Mouse (Mus musculus): Measurements from ENCODE around the gene Zfp697. TPM values are rescaled to one million over a fixed set of nuclear protein-coding genes. Genes with fewer than 3 reads are reported as not detected.

The Zfp697 gene
- polyA plus RNA-seq, 2 experiments, result 1.6 to 1.7 TPM

GRCm38 (mm10) chr3:98378267-98378666 lies 4.0 kb upstream of the Zfp697 start:
- WGBS (ENCODE audit: insufficient replicate concordance), result 60% methylated on average over 4 of the region's 4 CpGs
- no peak for ATAC-seq (ENCODE audit: insufficient read depth)
- no peak for DNase-seq (ENCODE audit: low read depth in 3 of 3, low spot score in 3 of 3)
- no peaks in the 10 kb centered on the region for H3K9me3 ChIP-seq (ENCODE audit: control insufficient read depth, low read length)
- no peak overlapping the region for H3K27ac ChIP-seq
- H3K36me3 ChIP-seq (replicated peaks; ENCODE audit: control insufficient read depth, insufficient read depth, low read depth), result no peaks in the 10 kb centered on the region
- H3K9ac ChIP-seq (replicated peaks), result no peak overlapping the region
- no peak overlapping the region for H3K4me3 ChIP-seq (ENCODE audit: insufficient read depth in 1 of 2, low read depth in 2 of 2, low read length in 2 of 2)
- H3K27me3 ChIP-seq (ENCODE audit: control insufficient read depth, insufficient read depth, low read length), result peaks cover 17% of the 10 kb centered on the region
- no peak overlapping the region for H3K4me2 ChIP-seq (ENCODE audit: low read depth)
- no peak for TF ChIP-seq CTCF (IDR thresholded peaks at IDR 0.05; ENCODE audit: low read depth)
- TF ChIP-seq EP300 (IDR thresholded peaks at IDR 0.05; ENCODE audit: low read depth), result no peak
- peaks cover 0 to 6% of the 10 kb centered on the region in 2 experiments; a peak in 1 of 4 replicates for H3K4me1 ChIP-seq (replicated peaks; ENCODE audit: control insufficient read depth in 2 of 2, insufficient read depth in 2 of 2, low read length in 1 of 2)

- Histone ChIP-seq H3K9me3 (ENCODE audit: control insufficient read depth, low read length) (no peaks in the 10 kb centered on the region), H3K4me1 (replicated peaks; ENCODE audit: control insufficient read depth in 2 of 2, insufficient read depth in 2 of 2, low read length in 1 of 2) (peaks cover 0 to 6% of the 10 kb centered on the region in 2 experiments; a peak in 1 of 4 replicates), H3K4me2 (ENCODE audit: low read depth) (no peak overlapping the region), H3K4me3 (ENCODE audit: insufficient read depth in 1 of 2, low read depth in 2 of 2, low read length in 2 of 2) (no peak overlapping the region), H3K27me3 (ENCODE audit: control insufficient read depth, insufficient read depth, low read length) (peaks cover 17% of the 10 kb centered on the region), H3K27ac (no peak overlapping the region), H3K36me3 (replicated peaks; ENCODE audit: control insufficient read depth, insufficient read depth, low read depth) (no peaks in the 10 kb centered on the region), H3K9ac (replicated peaks) (no peak overlapping the region)
- no peak for DNase-seq (ENCODE audit: low read depth in 3 of 3, low spot score in 3 of 3)
- 37% methylated on average over 7 of the region's 7 CpGs for WGBS (ENCODE audit: insufficient replicate concordance)
- TF ChIP-seq EP300 (IDR thresholded peaks at IDR 0.05; ENCODE audit: low read depth), result no peak
- no peak for TF ChIP-seq CTCF (IDR thresholded peaks at IDR 0.05; ENCODE audit: low read depth)
- ATAC-seq (ENCODE audit: insufficient read depth), result no peak
These were observed 3.0 kb upstream of the Zfp697 start for GRCm38 (mm10) chr3:98379236-98379635.

- WGBS (ENCODE audit: insufficient replicate concordance), result 6% methylated on average over 17 of the region's 17 CpGs
- no peak for TF ChIP-seq EP300 (IDR thresholded peaks at IDR 0.05; ENCODE audit: low read depth)
- peak; percentile 26; the same call in 1 of the 2 replicates for TF ChIP-seq CTCF (IDR thresholded peaks at IDR 0.05; ENCODE audit: low read depth)
- no peak for DNase-seq (ENCODE audit: low read depth in 3 of 3, low spot score in 3 of 3)
These were observed 500 bp upstream of the Zfp697 start for GRCm38 (mm10) chr3:98381677-98382245.

GRCm38 (mm10) chr3:98383024-98383790 lies 946 bp downstream of the Zfp697 start:
- no peak overlapping the region for H3K27ac ChIP-seq
- no peaks in the 10 kb centered on the region for H3K9me3 ChIP-seq (ENCODE audit: control insufficient read depth, low read length)
- no peaks in the 10 kb centered on the region for H3K36me3 ChIP-seq (replicated peaks; ENCODE audit: control insufficient read depth, insufficient read depth, low read depth)
- 6% methylated on average over 21 of the region's 21 CpGs for WGBS (ENCODE audit: insufficient replicate concordance)
- no peak overlapping the region for H3K9ac ChIP-seq (replicated peaks)
- H3K4me1 ChIP-seq (replicated peaks; ENCODE audit: control insufficient read depth in 2 of 2, insufficient read depth in 2 of 2, low read length in 1 of 2), result peaks cover 0 to 6% of the 10 kb centered on the region in 2 experiments; a peak in 1 of 4 replicates
- H3K4me3 ChIP-seq (ENCODE audit: insufficient read depth in 1 of 2, low read depth in 2 of 2, low read length in 2 of 2), result peak overlapping the region; percentile 58 to 62
- DNase-seq (ENCODE audit: low read depth in 3 of 3, low spot score in 3 of 3) (no peak), ATAC-seq (ENCODE audit: insufficient read depth) (no peak)
- H3K4me2 ChIP-seq (ENCODE audit: low read depth), result peak overlapping the region; percentile 52
- TF ChIP-seq CTCF (IDR thresholded peaks at IDR 0.05; ENCODE audit: low read depth), result no peak
- no peak for TF ChIP-seq EP300 (IDR thresholded peaks at IDR 0.05; ENCODE audit: low read depth)
- peaks cover 17% of the 10 kb centered on the region for H3K27me3 ChIP-seq (ENCODE audit: control insufficient read depth, insufficient read depth, low read length)

More at GRCm38 (mm10) chr3:98381677-98382245, 500 bp upstream of the Zfp697 start:
- no peak overlapping the region; the same call in 1 of the 2 replicates for H3K9ac ChIP-seq (replicated peaks)
- no peaks in the 10 kb centered on the region for H3K36me3 ChIP-seq (replicated peaks; ENCODE audit: control insufficient read depth, insufficient read depth, low read depth)
- peak overlapping the region; percentile 58 to 62 for H3K4me3 ChIP-seq (ENCODE audit: insufficient read depth in 1 of 2, low read depth in 2 of 2, low read length in 2 of 2)
- no peak overlapping the region for H3K27ac ChIP-seq
- peak; percentile 21; the same call in 1 of the 2 replicates for ATAC-seq (ENCODE audit: insufficient read depth)
- peak overlapping the region; percentile 52; the same call in 1 of the 2 replicates for H3K4me2 ChIP-seq (ENCODE audit: low read depth)
- H3K27me3 ChIP-seq (ENCODE audit: control insufficient read depth, insufficient read depth, low read length), result peaks cover 17% of the 10 kb centered on the region
- H3K9me3 ChIP-seq (ENCODE audit: control insufficient read depth, low read length), result no peaks in the 10 kb centered on the region
- H3K4me1 ChIP-seq (replicated peaks; ENCODE audit: control insufficient read depth in 2 of 2, insufficient read depth in 2 of 2, low read length in 1 of 2), result peaks cover 0 to 6% of the 10 kb centered on the region in 2 experiments; a peak in 1 of 4 replicates

GRCm38 (mm10) chr3:98387086-98387485 lies 4.8 kb downstream of the Zfp697 start:
- H3K9ac ChIP-seq (replicated peaks), result no peak overlapping the region
- ATAC-seq (ENCODE audit: insufficient read depth) (no peak), DNase-seq (ENCODE audit: low read depth in 3 of 3, low spot score in 3 of 3) (no peak)
- no peak overlapping the region for H3K4me2 ChIP-seq (ENCODE audit: low read depth)
- WGBS (ENCODE audit: insufficient replicate concordance), result 51% methylated on average over 4 of the region's 4 CpGs
- TF ChIP-seq EP300 (IDR thresholded peaks at IDR 0.05; ENCODE audit: low read depth) (no peak), CTCF (IDR thresholded peaks at IDR 0.05; ENCODE audit: low read depth) (no peak)
- H3K4me3 ChIP-seq (ENCODE audit: insufficient read depth in 1 of 2, low read depth in 2 of 2, low read length in 2 of 2), result no peak overlapping the region
- H3K9me3 ChIP-seq (ENCODE audit: control insufficient read depth, low read length), result no peaks in the 10 kb centered on the region
- no peak overlapping the region for H3K27ac ChIP-seq
- no peaks in the 10 kb centered on the region; a peak in 1 of 4 replicates for H3K4me1 ChIP-seq (replicated peaks; ENCODE audit: control insufficient read depth in 2 of 2, insufficient read depth in 2 of 2, low read length in 1 of 2)
- H3K27me3 ChIP-seq (ENCODE audit: control insufficient read depth, insufficient read depth, low read length), result peaks cover 5% of the 10 kb centered on the region
- H3K36me3 ChIP-seq (replicated peaks; ENCODE audit: control insufficient read depth, insufficient read depth, low read depth), result no peaks in the 10 kb centered on the region

Data from liver, embryonic 14.5 days (tissue).